Mouse (Mus musculus) urinary bladder, postnatal 4 days (tissue): Measurements from ENCODE around the gene Spty2d1.

Experiments
- DNase-seq, 2 experiments: peaks; one replicate each; pipeline ENCODE4 v3.0.0; 2021 to 2022; ENCODE audit warnings: low spot score in 2 of 2

The Spty2d1 gene

DNA sequence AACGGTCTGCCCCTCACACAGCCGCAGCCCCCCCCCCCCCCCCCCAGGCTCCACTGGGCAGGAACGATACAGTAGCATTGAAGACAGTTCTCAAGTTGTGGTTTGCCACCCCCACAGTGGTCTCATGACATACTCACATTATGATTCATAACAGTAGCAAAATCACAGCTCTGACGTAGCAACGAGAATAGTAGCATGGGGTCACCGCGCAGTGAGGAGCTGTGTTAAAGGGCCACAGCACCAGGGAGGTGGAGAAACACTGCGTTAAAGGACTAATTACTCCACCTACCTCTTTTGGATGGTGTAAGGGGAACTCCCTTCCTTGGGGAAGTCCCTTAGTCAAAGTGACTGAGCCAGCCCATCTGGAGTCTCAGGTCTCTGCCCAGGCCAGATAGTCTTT, 14.3 kb upstream of the Spty2d1 start:
- DNase-seq: no peak

DNA sequence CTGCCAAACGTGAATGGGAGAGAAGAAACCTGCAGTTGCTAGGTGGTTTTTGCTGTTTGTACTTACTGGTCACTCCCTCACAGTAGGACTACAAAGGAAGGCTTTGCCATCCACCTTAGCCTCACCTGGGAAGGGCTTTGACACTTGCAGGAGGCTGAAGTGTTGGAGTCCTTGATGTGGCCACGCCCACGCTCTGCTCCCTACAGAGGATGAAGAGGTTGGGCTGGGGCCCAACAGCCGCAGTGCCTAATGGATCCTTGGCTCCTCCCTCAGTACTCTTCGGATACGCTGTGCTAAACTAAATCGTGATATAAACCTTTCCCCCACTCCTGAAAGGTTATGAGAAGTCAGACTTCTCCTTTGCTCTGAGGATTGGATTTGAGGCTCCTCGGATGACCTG, 12.7 kb upstream of the Spty2d1 start:
- no peak for DNase-seq

DNA sequence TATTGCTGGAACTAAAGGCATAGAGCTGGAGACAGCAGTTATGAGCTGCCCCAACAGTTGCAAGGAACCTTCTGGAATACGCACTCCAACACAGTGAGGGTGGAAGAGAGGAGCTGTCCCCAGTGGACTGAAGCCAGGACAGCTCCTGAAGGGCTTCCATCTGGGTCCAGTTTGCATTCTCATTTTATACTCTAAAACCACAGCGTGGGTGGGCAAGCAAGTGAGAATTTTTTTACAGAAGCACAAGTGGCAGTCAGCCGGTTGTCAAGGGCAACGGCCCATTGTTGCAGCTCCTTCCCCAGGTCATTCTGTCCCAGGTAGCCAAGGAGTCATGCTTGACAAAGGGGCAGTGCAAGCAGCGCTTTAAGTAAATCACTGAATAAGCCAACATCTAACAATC, 11.4 kb upstream of the Spty2d1 start:
- no peak for DNase-seq

DNA sequence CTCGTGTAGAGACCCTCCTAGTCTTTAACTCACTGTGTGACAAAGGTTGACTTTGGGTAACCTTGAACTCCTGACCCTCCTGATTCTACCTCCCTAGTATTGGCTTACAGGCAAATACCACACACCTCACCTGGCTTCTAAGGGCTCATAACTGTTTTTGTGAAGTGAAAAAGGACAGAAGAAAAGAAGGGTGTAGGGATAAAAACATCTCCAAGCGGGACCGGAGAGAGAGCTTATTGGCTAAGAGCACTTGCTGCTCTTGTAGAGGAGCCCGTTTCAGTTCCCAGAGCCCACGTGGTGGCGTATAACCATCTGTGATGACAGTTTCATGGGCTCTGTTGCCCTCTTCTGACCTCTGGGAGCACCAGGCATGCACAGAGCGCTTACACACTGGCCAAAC, 8.9 kb upstream of the Spty2d1 start:
- no peak for DNase-seq

DNA sequence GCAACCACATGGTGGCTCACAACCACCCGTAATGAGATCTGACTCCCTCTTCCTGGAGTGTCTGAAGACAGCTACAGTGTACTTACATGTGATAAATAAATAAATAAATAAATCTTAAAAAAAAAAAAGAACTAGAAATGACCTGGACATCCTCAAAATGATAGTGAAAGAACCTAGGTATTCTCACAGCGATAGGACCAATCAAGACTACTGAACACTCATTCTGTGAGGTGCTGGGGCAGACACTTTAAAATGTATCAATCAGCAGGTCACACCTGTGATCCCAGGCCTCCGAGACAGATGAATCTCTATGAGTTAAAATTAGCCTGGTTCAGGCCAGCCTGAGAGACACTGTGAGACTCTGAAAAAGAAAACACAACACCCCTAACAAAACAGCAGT, 8.4 kb upstream of the Spty2d1 start:
- DNase-seq: no peak

DNA sequence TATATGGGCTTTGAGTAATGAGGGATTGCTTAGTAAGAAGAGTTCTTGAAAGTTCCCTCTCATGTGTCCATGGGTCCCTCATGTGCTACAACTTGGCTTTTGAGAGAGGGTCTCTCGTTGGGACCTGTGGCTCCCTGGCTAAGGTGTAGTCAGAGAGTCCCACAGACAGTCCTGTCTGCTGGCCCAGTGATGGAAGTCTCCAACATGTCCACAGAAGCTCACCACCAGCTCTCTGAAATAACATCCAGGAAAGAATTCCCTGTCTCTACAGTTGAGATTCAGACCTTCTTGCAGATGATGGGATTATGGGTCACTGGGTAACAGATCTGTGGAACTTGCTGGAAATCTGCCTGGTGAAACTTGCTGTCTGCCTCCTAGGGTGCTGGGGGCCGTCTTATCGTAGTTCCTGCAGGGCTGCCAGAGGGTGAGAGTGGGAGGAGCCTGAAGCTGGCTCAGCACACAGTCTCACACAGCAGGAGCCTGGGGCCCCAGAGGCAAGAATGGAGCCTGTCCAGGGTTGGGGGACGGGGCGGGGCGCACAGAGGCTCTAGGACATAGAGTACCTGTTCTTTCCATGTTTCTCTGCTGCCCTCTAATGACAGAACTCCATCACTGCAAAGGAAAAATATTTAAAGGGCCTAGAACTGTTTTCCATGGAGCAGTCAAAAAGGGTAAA, 7.3 kb upstream of the Spty2d1 start:
- peak; percentile 82 to 85 for DNase-seq

DNA sequence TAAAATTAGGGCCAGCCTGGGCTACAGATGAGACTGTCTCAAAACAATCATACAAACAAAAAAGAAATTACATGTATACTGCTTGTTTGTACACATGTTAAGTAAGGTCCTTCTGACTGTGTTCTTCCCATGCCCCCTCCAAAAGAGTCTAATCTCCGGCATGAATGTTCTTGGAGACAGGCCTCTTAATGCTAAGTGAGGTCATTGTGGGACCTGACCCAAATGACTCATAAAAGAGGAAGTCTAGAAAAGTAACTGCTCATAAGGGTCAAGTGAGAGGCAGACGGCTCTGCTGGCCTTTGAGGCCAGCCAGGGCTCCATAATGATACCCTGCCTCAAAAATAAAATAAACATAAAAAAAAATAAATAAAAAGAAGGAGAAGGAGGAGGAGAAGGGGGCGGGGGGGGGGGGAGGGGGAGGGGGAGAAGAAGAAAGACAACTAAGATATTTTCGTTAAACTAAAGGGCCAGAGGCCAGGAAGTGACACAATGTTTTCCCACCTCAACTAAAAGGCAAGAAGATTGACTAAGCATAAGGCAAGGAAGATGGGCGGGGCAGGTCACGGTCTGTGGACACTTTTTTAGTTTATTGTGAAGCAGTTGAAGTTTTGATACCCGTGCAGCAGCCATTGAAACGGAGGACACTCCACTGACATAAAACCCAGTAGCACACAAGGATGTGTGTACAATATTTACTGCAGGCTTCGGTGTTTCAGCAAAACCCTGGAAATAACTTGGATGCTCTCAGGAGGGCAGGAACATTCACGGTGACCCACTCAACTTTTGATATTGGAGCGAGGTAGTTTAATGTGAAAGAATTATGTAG, 6.6 kb upstream of the Spty2d1 start:
- DNase-seq: no peak

DNA sequence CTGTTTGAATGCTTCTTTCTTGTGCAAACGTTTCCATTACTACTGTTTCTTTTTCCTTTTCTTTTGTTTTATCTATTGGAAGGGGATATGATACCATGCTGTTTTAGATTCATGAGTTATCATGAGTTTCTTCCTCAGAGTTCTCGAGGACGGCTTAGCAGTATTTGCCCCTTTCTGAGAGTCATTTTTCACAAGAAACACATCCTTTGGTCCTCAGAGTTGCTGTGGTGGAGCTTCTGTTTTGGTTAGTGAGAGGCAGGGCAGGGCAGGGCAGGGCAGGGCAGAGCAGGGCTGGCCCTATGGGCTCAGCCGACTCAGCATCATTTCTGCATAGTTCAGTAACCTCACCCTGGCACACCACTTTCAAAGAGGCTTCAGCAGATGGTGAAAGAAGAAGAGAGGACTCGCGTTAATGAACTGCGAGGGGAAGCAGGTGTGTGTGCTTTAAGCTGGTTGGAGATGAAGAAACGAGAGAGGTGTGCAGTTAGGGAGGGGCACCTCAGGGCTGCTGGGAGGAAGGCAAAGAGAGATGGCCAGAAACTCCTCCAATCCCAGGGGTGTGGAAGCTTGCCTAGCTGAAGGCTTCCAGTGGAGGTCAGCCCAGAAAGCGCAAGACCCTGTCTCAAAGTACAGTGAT, 5.0 kb upstream of the Spty2d1 start:
- no peak for DNase-seq

DNA sequence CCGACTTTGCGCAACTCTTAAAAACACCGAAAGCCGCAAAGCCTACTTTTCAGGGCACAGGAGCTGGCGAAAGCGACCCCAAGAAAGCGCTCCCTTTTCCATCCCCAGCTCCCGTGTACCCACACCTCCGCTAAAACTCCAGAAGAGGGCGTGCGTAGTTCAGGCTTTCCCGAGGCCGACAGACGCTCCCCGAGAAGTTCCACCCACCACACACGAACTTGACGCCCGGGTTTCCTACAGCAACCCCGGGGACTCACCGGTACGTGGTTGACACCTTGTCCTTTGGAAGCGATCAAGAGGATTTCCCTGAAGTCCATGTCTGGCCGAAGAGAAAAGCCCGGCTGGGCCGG, 418 bp downstream of the Spty2d1 start:
- no peak for DNase-seq

DNA sequence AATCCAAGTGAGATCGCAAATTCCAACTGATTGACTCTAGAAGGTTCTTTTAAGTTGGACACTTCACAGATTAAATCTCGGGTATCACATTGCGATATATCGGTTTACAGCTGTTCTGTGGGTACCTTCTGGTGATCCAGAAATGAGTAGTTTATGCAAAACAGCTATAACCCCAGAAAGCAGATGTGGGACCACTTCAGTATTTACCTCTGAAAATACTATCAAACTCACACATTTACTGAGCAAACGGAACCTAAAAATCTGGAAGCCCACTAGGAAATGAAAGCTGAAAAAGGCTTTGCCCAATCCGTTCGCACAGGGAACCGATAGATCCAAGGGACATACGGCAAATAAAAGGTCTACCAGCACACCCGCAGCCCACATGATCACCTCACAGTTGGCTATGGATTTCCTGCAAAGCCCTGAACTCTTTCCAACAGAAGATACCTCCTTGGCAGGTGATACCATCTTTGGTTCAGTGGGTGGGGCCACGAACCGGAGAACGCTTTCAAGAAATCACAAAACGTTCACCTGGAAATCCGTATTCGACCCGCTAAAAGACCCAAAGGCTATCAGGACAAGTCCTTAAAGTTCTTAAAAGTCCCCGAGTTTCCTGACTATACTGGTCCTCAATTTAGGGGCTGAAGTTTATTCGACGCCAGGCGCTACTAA, 966 bp downstream of the Spty2d1 start:
- no peak for DNase-seq

DNA sequence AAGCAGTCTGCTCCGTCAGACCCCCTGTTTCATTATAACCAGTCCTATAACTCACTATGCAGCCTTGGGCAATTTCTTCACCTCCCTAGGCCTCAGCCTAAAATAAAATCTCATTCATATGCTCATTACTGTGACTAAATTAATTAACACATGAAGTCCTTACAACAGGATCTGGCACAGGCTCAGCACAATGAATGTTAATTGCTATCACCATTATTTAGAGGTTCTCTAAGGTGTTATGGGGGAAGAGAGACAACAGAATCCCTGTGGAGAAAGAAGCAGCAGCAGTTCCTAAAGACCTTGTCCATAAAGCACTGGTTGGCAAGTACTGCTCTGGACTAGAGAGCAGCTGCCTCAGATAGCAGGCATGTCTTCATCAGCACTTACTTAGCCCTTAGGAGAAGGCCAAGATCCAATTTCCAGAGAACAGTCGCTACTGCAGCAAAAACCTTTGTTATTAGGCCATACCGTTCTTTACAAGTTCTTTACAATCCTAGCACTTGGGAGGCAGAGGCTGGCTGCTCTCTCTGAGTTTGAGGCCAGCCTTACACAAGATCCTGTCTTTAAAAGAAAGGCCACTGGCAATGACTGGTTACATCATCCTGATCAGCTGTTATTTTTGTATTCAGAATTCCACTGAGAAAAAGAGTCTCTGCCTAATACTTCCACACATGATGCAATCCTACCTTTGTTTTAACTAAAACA, 4.6 kb downstream of the Spty2d1 start:
- no peak for DNase-seq

DNA sequence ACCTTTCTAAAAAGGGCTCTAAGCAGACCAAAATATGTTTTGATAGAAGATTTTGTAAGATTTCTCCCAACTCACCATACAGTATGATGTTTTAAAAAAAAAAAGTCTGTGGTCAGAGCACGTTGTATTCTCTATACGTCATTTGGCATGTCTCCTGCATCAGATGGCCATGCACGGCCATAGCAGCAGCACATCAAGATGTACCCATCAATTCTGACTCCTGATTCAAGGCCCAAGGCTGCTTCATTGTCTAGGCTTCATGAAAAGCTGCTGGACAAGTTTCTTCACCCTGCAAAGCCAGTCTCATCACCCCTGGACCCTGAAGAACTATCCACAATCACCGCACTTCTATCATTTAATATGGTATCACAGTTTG, 6.3 kb downstream of the Spty2d1 start:
- no peak for DNase-seq

DNA sequence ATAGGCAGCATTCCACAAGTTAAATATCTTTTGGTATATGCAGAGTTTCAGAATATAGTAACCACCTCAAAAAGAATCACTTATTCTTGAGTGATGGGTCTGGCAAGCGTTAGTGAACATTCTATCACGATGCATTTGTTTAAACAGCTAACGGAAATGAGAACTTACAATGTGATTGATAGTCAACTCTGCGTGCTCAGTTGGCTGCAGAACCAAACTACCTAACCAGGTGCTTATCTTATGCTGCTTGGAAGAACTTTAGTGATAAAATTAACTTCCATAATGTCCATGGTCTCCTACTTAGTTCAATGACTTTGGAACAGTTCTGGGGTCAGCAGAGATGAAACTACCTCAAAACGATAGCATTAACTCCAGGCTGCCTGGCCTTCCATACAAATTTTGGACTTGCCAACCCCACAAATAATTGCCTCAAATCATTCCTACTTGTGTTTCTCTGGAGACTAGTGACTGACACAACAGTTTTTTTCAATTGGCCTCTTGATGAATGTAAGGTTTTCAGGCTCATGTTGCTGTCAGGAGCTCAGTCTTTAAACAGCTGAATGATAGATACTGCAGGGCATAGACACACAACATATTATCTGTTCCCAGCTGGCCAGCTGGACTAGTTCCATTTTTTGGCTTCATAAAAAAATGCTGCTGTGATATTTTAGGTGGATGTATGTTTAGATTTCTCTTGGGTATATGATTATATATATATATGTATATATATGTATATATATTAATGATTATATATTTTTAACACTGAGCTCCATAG, 6.9 kb downstream of the Spty2d1 start:
- no peak for DNase-seq

DNA sequence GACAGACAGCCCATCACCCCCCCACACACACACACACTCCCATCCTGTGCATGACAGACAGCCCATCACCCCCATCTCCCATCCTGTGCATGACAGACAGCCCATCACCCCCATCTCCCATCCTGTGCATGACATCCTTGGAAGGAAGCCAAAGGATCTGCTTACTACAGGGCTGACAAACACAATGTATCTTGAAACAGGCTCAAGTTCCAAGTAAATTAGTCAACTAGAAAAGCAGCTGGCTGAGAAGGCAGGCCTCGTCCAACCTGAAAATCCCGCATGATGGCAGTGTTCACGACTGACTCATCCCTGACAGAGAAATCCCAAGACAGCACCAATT, 7.6 kb downstream of the Spty2d1 start:
- DNase-seq: no peak

DNA sequence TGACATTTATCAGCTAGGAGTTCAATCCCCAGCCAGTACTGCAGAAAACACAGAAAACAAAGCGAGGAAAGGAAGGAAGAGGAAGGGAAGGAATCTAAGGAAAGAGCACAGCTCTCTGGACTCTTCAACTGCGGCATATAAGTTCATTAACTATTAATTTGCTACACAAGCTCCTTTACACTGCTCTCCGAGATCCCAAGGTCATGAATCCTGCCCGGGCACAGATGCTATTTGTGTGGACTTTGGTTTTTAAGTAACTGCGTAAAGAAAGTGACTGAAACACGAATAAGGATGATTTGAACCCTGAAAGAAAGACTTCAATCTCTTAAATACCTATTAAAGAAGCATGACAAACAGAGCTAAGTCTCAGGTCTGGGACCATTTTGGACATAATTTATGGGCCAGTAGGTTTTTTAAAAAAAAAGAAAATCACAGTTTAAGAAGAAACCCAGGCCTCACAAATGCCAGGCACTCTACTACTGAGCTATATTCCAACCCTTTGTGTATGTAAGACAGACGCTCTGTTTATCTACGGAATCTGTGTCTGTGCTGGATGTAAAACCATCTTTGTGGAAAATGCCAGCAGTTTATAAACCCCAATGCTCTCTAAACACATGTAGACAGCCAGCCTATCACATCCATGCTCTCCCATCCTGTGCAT, 8.1 kb downstream of the Spty2d1 start:
- no peak for DNase-seq

DNA sequence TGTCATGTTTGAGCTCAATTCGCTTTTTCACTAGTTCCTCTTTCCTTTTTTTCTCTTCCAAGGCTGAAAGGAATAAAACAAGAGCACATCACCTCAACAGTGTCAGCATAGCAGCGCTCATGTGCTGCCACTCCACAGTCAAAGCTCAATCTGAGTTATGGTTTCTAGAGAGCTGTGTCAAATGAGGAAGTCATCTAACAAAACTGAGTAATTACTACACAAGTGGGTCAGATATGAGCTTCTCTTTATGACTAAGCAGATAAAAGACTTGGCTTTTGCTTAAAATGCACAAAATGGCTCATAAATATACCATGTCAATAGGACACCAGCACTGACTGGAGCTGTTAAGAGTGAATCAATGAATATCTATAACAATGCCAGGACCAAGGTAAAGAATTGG, 9.3 kb downstream of the Spty2d1 start:
- DNase-seq: no peak

DNA sequence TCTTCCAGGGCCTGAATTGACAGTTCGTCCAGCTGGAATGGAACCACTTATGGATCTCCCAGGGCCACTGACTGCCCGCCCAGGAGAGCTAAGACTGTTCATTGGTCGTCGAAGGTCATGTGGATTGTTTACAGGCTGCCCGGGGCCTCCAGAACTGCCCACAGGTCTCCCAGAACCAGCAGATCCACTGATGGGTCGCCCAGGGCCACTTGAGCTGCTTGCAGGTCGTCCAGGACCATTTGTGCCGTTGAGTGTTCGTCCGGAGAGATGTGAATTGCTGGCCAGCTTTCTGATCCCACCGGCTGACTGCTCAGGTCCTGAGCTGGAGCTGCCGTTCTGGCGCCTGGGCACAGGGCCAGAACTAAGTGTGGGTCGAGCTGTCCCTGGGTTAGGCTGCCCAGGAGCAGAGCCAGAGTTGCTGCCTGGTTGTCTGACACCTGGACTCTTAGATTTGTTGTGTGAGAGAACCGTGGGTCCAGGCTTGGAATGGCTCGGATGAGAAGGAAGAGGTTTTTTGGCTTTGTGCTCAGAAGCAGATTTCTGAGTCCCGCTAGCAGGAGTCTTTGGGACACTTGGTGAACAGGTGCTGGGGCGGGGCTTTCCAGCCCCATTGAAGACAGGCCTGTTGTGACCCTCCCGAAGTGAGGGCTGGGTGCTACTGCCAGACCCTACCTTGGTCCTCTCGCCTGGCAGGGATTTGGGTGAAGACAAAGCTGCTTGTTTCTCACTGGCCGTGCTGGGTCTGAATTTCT, 10.4 kb downstream of the Spty2d1 start:
- no peak for DNase-seq

DNA sequence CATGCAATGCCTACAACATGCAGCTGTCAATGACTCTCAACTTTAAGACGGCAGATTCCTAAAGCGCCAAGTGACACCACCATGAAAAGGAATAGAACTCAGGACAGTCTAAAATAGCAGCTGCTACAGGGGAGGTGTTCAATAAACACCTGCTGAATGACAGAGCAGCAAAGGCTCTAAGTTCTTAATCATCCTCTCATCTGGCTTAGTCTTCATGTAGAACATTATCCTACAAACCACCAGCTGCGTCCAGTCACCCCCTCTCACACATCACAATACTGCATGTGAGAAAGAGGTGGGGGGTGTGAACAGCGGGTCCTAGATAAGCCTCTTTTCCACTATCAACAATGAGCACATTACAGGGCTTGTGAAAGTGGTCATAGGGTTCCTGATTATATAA, 11.2 kb downstream of the Spty2d1 start:
- DNase-seq: no peak

DNA sequence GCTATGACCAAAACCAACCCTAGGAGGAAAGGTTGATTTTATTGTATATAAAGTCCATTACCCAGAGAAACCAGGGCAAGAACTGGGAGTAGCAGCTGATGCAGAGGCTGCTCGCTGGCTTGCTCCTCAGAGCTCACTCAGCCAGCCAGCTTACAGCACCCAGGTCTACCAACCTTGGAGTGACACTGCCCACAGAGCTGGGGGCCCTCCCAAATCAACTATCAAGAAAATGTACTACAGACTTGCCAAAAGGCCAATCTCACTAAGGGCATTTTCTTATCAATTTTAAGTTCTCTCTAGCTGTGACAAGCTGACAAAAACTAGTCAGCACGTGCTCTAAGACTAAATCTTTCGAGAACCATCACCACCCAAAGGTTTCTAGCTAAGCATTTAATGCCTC, 12.7 kb downstream of the Spty2d1 start:
- no peak for DNase-seq

DNA sequence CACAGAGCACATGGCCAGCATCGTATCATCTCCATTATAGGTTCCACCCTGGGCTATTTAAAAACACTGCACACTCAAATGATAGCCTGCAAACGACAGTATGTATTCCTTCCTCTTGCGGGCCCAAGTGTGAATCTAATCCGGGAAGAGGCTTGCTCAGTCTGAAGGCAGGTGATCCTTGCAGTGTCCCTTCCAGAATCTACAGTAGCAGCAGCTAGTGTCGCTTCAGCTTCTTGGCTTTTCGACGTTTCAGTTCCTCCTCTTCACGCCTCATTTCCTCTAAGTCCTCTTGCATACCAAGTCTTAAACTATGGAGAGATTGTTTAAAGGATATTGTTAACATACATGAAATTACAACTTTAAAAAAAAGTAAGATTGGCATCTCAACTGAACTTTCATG, 15.1 kb downstream of the Spty2d1 start:
- DNase-seq: no peak
